Mouse (Mus musculus): ENCODE measurements around the gene Hnrnpr.

Hnrnpr gene

GRCm38 (mm10) chr4:136308355-136308754 lies 2.4 kb upstream of the Hnrnpr start:
- DNase-seq (ENCODE audit: extremely low read depth, low read depth) = no peak

- peak; percentile 89 for DNase-seq (ENCODE audit: extremely low read depth, low read depth)
These were observed 962 bp upstream of the Hnrnpr start for GRCm38 (mm10) chr4:136309780-136310179.

GRCm38 (mm10) chr4:136311042-136311999 lies 579 bp downstream of the Hnrnpr start:
- no peak for DNase-seq (ENCODE audit: extremely low read depth, low read depth)

- no peak for DNase-seq (ENCODE audit: extremely low read depth, low read depth)
These were observed 1.9 kb downstream of the Hnrnpr start for GRCm38 (mm10) chr4:136312616-136313015.

GRCm38 (mm10) chr4:136317667-136318066 lies 6.9 kb downstream of the Hnrnpr start:
- DNase-seq (ENCODE audit: extremely low read depth, low read depth) = no peak

- DNase-seq (ENCODE audit: extremely low read depth, low read depth) = no peak
These were observed 9.3 kb downstream of the Hnrnpr start for GRCm38 (mm10) chr4:136320016-136320415.

- DNase-seq (ENCODE audit: extremely low read depth, low read depth) = no peak
These were observed 13.5 kb downstream of the Hnrnpr start for GRCm38 (mm10) chr4:136324226-136324625.

GRCm38 (mm10) chr4:136327238-136327637 lies 16.5 kb downstream of the Hnrnpr start:
- no peak for DNase-seq (ENCODE audit: extremely low read depth, low read depth)

GRCm38 (mm10) chr4:136328115-136328514 lies 17.4 kb downstream of the Hnrnpr start:
- no peak for DNase-seq (ENCODE audit: extremely low read depth, low read depth)

GRCm38 (mm10) chr4:136331709-136332108 lies 21.0 kb downstream of the Hnrnpr start:
- no peak for DNase-seq (ENCODE audit: extremely low read depth, low read depth)

- no peak for DNase-seq (ENCODE audit: extremely low read depth, low read depth)
These were observed 22.4 kb downstream of the Hnrnpr start for GRCm38 (mm10) chr4:136333191-136333590.

- no peak for DNase-seq (ENCODE audit: extremely low read depth, low read depth)
These were observed 24.3 kb downstream of the Hnrnpr start for GRCm38 (mm10) chr4:136335065-136335464.

GRCm38 (mm10) chr4:136337129-136337528 lies 26.4 kb downstream of the Hnrnpr start:
- no peak for DNase-seq (ENCODE audit: extremely low read depth, low read depth)

- no peak for DNase-seq (ENCODE audit: extremely low read depth, low read depth)
These were observed 38.9 kb downstream of the Hnrnpr start for GRCm38 (mm10) chr4:136349616-136350015.

- no peak for DNase-seq (ENCODE audit: extremely low read depth, low read depth)
These were observed 46.3 kb downstream of the Hnrnpr start for GRCm38 (mm10) chr4:136357026-136357425.

- no peak for DNase-seq (ENCODE audit: extremely low read depth, low read depth)
These were observed 46.7 kb downstream of the Hnrnpr start for GRCm38 (mm10) chr4:136357429-136357828.

- no peak for DNase-seq (ENCODE audit: extremely low read depth, low read depth)
These were observed 57.1 kb downstream of the Hnrnpr start for GRCm38 (mm10) chr4:136367856-136368255.

GRCm38 (mm10) chr4:136369727-136370126 lies 59.0 kb downstream of the Hnrnpr start:
- DNase-seq (ENCODE audit: extremely low read depth, low read depth) = peak; percentile 51

GRCm38 (mm10) chr4:136373494-136374181 lies 62.9 kb downstream of the Hnrnpr start:
- DNase-seq (ENCODE audit: extremely low read depth, low read depth) = no peak

GRCm38 (mm10) chr4:136377001-136377400 lies 66.3 kb downstream of the Hnrnpr start:
- DNase-seq (ENCODE audit: extremely low read depth, low read depth) = no peak

- no peak for DNase-seq (ENCODE audit: extremely low read depth, low read depth)
These were observed 72.3 kb downstream of the Hnrnpr start for GRCm38 (mm10) chr4:136383052-136383451.

GRCm38 (mm10) chr4:136383839-136384238 lies 73.1 kb downstream of the Hnrnpr start:
- DNase-seq (ENCODE audit: extremely low read depth, low read depth) = no peak
